Mouse (Mus musculus): ENCODE data around the gene Arid5b. TPM values are rescaled to one million over a fixed set of nuclear protein-coding genes. Genes with fewer than 3 reads are reported as not detected.

The Arid5b gene
- polyA plus RNA-seq, 1 experiment from 2014 or later, result 34.0 TPM

GRCm38 (mm10) chr10:68095136-68095535, 183.4 kb downstream of the Arid5b start:
- no peak overlapping the region for H3K4me2 ChIP-seq (replicated peaks; ENCODE audit: low read depth, low read length)
- ATAC-seq (ENCODE audit: low FRiP score, low TSS enrichment), result no peak
- H3K27ac ChIP-seq (ENCODE audit: low read length), result no peak overlapping the region
- H3K36me3 ChIP-seq (ENCODE audit: insufficient read depth, low read length), result peaks cover 58% of the 10 kb centered on the region
- no peaks in the 10 kb centered on the region for H3K27me3 ChIP-seq (ENCODE audit: insufficient read depth, low read length)
- no peak overlapping the region for H3K4me3 ChIP-seq (ENCODE audit: low read length)
- 84% methylated on average over 2 of the region's 2 CpGs for WGBS
- H3K9me3 ChIP-seq (ENCODE audit: low read length), result no peaks in the 10 kb centered on the region
- peaks cover 13% of the 10 kb centered on the region for H3K4me1 ChIP-seq (ENCODE audit: insufficient read depth, low read length)
- H3K9ac ChIP-seq (replicated peaks; ENCODE audit: low read length), result no peak overlapping the region

GRCm38 (mm10) chr10:68093496-68093895, 185.0 kb downstream of the Arid5b start:
- Histone ChIP-seq H3K4me1 (ENCODE audit: insufficient read depth, low read length) (peaks cover 16% of the 10 kb centered on the region), H3K4me3 (ENCODE audit: low read length) (no peak overlapping the region), H3K9ac (replicated peaks; ENCODE audit: low read length) (no peak overlapping the region), H3K27me3 (ENCODE audit: insufficient read depth, low read length) (no peaks in the 10 kb centered on the region), H3K9me3 (ENCODE audit: low read length) (no peaks in the 10 kb centered on the region), H3K4me2 (replicated peaks; ENCODE audit: low read depth, low read length) (no peak overlapping the region), H3K27ac (ENCODE audit: low read length) (no peak overlapping the region), H3K36me3 (ENCODE audit: insufficient read depth, low read length) (peaks cover 53% of the 10 kb centered on the region)
- WGBS, result 85% methylated on average over 3 of the region's 3 CpGs
- no peak for ATAC-seq (ENCODE audit: low FRiP score, low TSS enrichment)

GRCm38 (mm10) chr10:68091840-68092239, 186.7 kb downstream of the Arid5b start:
- Histone ChIP-seq H3K4me1 (ENCODE audit: insufficient read depth, low read length) (peaks cover 16% of the 10 kb centered on the region), H3K27ac (ENCODE audit: low read length) (no peak overlapping the region), H3K9me3 (ENCODE audit: low read length) (no peaks in the 10 kb centered on the region), H3K36me3 (ENCODE audit: insufficient read depth, low read length) (peaks cover 36% of the 10 kb centered on the region), H3K4me3 (ENCODE audit: low read length) (no peak overlapping the region), H3K4me2 (replicated peaks; ENCODE audit: low read depth, low read length) (no peak overlapping the region), H3K9ac (replicated peaks; ENCODE audit: low read length) (no peak overlapping the region), H3K27me3 (ENCODE audit: insufficient read depth, low read length) (no peaks in the 10 kb centered on the region)
- 55% methylated on average over 4 of the region's 4 CpGs for WGBS
- ATAC-seq (ENCODE audit: low FRiP score, low TSS enrichment), result no peak

- H3K36me3 ChIP-seq (ENCODE audit: insufficient read depth, low read length), result peaks cover 28% of the 10 kb centered on the region
- no peak overlapping the region for H3K4me3 ChIP-seq (ENCODE audit: low read length)
- 69% methylated on average over 11 of the region's 11 CpGs for WGBS
- ATAC-seq (ENCODE audit: low FRiP score, low TSS enrichment), result no peak
- peak overlapping the region; percentile 43; the same call in 1 of the 2 replicates for H3K27ac ChIP-seq (ENCODE audit: low read length)
- peaks cover 16% of the 10 kb centered on the region for H3K4me1 ChIP-seq (ENCODE audit: insufficient read depth, low read length)
- H3K27me3 ChIP-seq (ENCODE audit: insufficient read depth, low read length), result no peaks in the 10 kb centered on the region
- H3K9ac ChIP-seq (replicated peaks; ENCODE audit: low read length), result no peak overlapping the region
- no peaks in the 10 kb centered on the region for H3K9me3 ChIP-seq (ENCODE audit: low read length)
- no peak overlapping the region for H3K4me2 ChIP-seq (replicated peaks; ENCODE audit: low read depth, low read length)
Measured at GRCm38 (mm10) chr10:68091011-68091410, 187.5 kb downstream of the Arid5b start.

GRCm38 (mm10) chr10:68090544-68090943, 188.0 kb downstream of the Arid5b start:
- H3K4me1 ChIP-seq (ENCODE audit: insufficient read depth, low read length), result peaks cover 16% of the 10 kb centered on the region
- WGBS, result 45% methylated on average over 3 of the region's 3 CpGs
- peak overlapping the region; percentile 43; the same call in 1 of the 2 replicates for H3K27ac ChIP-seq (ENCODE audit: low read length)
- no peak for ATAC-seq (ENCODE audit: low FRiP score, low TSS enrichment)
- no peaks in the 10 kb centered on the region for H3K9me3 ChIP-seq (ENCODE audit: low read length)
- H3K9ac ChIP-seq (replicated peaks; ENCODE audit: low read length), result no peak overlapping the region
- H3K27me3 ChIP-seq (ENCODE audit: insufficient read depth, low read length), result no peaks in the 10 kb centered on the region
- H3K4me2 ChIP-seq (replicated peaks; ENCODE audit: low read depth, low read length), result no peak overlapping the region
- H3K36me3 ChIP-seq (ENCODE audit: insufficient read depth, low read length), result peaks cover 24% of the 10 kb centered on the region
- no peak overlapping the region for H3K4me3 ChIP-seq (ENCODE audit: low read length)

- Histone ChIP-seq H3K4me3 (ENCODE audit: low read length) (no peak overlapping the region), H3K9ac (replicated peaks; ENCODE audit: low read length) (no peak overlapping the region), H3K4me1 (ENCODE audit: insufficient read depth, low read length) (peaks cover 16% of the 10 kb centered on the region), H3K4me2 (replicated peaks; ENCODE audit: low read depth, low read length) (no peak overlapping the region), H3K27ac (ENCODE audit: low read length) (peak overlapping the region; percentile 45; the same call in 1 of the 2 replicates), H3K9me3 (ENCODE audit: low read length) (no peaks in the 10 kb centered on the region), H3K36me3 (ENCODE audit: insufficient read depth, low read length) (peaks cover 20% of the 10 kb centered on the region), H3K27me3 (ENCODE audit: insufficient read depth, low read length) (no peaks in the 10 kb centered on the region)
- WGBS, result 51% methylated on average over 4 of the region's 4 CpGs
- no peak; the same call in 1 of the 2 replicates for ATAC-seq (ENCODE audit: low FRiP score, low TSS enrichment)
Measured at GRCm38 (mm10) chr10:68090197-68090535, 188.4 kb downstream of the Arid5b start.

GRCm38 (mm10) chr10:68089435-68090196, 188.9 kb downstream of the Arid5b start:
- H3K4me2 ChIP-seq (replicated peaks; ENCODE audit: low read depth, low read length), result no peak overlapping the region
- no peak overlapping the region for H3K9ac ChIP-seq (replicated peaks; ENCODE audit: low read length)
- no peaks in the 10 kb centered on the region for H3K9me3 ChIP-seq (ENCODE audit: low read length)
- no peak overlapping the region for H3K4me3 ChIP-seq (ENCODE audit: low read length)
- no peak for ATAC-seq (ENCODE audit: low FRiP score, low TSS enrichment)
- no peaks in the 10 kb centered on the region for H3K27me3 ChIP-seq (ENCODE audit: insufficient read depth, low read length)
- H3K27ac ChIP-seq (ENCODE audit: low read length), result peak overlapping the region; percentile 45; the same call in 1 of the 2 replicates
- 64% methylated on average over 15 of the region's 15 CpGs for WGBS
- H3K36me3 ChIP-seq (ENCODE audit: insufficient read depth, low read length), result peaks cover 15% of the 10 kb centered on the region
- peaks cover 16% of the 10 kb centered on the region for H3K4me1 ChIP-seq (ENCODE audit: insufficient read depth, low read length)

GRCm38 (mm10) chr10:68087722-68088121, 190.8 kb downstream of the Arid5b start:
- no peak overlapping the region for H3K4me3 ChIP-seq (ENCODE audit: low read length)
- H3K4me1 ChIP-seq (ENCODE audit: insufficient read depth, low read length), result peaks cover 16% of the 10 kb centered on the region
- ATAC-seq (ENCODE audit: low FRiP score, low TSS enrichment), result no peak
- H3K36me3 ChIP-seq (ENCODE audit: insufficient read depth, low read length), result no peaks in the 10 kb centered on the region
- H3K27me3 ChIP-seq (ENCODE audit: insufficient read depth, low read length), result no peaks in the 10 kb centered on the region
- no peaks in the 10 kb centered on the region for H3K9me3 ChIP-seq (ENCODE audit: low read length)
- no peak overlapping the region for H3K27ac ChIP-seq (ENCODE audit: low read length)
- H3K4me2 ChIP-seq (replicated peaks; ENCODE audit: low read depth, low read length), result no peak overlapping the region
- H3K9ac ChIP-seq (replicated peaks; ENCODE audit: low read length), result no peak overlapping the region
- WGBS, result 79% methylated on average over 3 of the region's 3 CpGs

- Histone ChIP-seq H3K27ac (ENCODE audit: low read length) (no peak overlapping the region), H3K27me3 (ENCODE audit: insufficient read depth, low read length) (no peaks in the 10 kb centered on the region), H3K36me3 (ENCODE audit: insufficient read depth, low read length) (no peaks in the 10 kb centered on the region), H3K9me3 (ENCODE audit: low read length) (no peaks in the 10 kb centered on the region), H3K4me2 (replicated peaks; ENCODE audit: low read depth, low read length) (no peak overlapping the region), H3K4me1 (ENCODE audit: insufficient read depth, low read length) (peaks cover 16% of the 10 kb centered on the region), H3K4me3 (ENCODE audit: low read length) (no peak overlapping the region), H3K9ac (replicated peaks; ENCODE audit: low read length) (no peak overlapping the region)
- 79% methylated on average over 4 of the region's 4 CpGs for WGBS
- no peak for ATAC-seq (ENCODE audit: low FRiP score, low TSS enrichment)
Measured at GRCm38 (mm10) chr10:68086973-68087372, 191.6 kb downstream of the Arid5b start.

- 91% methylated on average over 4 of the region's 4 CpGs for WGBS
- no peaks in the 10 kb centered on the region for H3K27me3 ChIP-seq (ENCODE audit: insufficient read depth, low read length)
- no peaks in the 10 kb centered on the region for H3K36me3 ChIP-seq (ENCODE audit: insufficient read depth, low read length)
- ATAC-seq (ENCODE audit: low FRiP score, low TSS enrichment), result no peak
- no peak overlapping the region for H3K4me3 ChIP-seq (ENCODE audit: low read length)
- H3K4me2 ChIP-seq (replicated peaks; ENCODE audit: low read depth, low read length), result no peak overlapping the region
- no peaks in the 10 kb centered on the region for H3K9me3 ChIP-seq (ENCODE audit: low read length)
- H3K27ac ChIP-seq (ENCODE audit: low read length), result no peak overlapping the region
- peaks cover 6% of the 10 kb centered on the region; the same call in 1 of the 2 replicates for H3K4me1 ChIP-seq (ENCODE audit: insufficient read depth, low read length)
- no peak overlapping the region for H3K9ac ChIP-seq (replicated peaks; ENCODE audit: low read length)
Measured at GRCm38 (mm10) chr10:68085574-68085973, 193.0 kb downstream of the Arid5b start.
